Mouse (Mus musculus) cortical plate, adult 2 months (tissue): ENCODE results near the gene Frmpd2. TPM values are rescaled to one million over a fixed set of nuclear protein-coding genes. Genes with fewer than 3 reads are reported as not detected.
A peak's percentile ranks its signal among the peaks of the same experiment; 100 is the strongest.

Experiments
- H3K27ac ChIP-seq: fragments of 200-500 bp; 2 replicates; pipeline ENCODE4 v1.5.1; 2012; ENCODE audit warnings: low read length, control low read depth, inconsistent platforms; ENCODE audit not compliant: insufficient read depth
- H3K4me1 ChIP-seq: fragments of 200-500 bp; 2 replicates; pipeline ENCODE4 v1.6.1; 2011; ENCODE audit warnings: low read length; ENCODE audit not compliant: control insufficient read depth, insufficient read depth
- H3K4me3 ChIP-seq: fragments of 200-500 bp; 2 replicates; pipeline ENCODE4 v1.5.1; 2011; ENCODE audit warnings: mild to moderate bottlenecking, low read length, control low read depth; ENCODE audit not compliant: insufficient read depth
- CTCF ChIP-seq: fragments of 200-500 bp; IDR thresholded peaks from 2 replicates; pipeline ENCODE4 v1.5.1; 2011; ENCODE audit warnings: mild to moderate bottlenecking, control low read depth, low read length; ENCODE audit not compliant: insufficient read depth; ENCODE audit errors: extremely low read depth
- POLR2A ChIP-seq: fragments of 200-500 bp; IDR thresholded peaks from 2 replicates; pipeline ENCODE4 v1.6.1; 2011; ENCODE audit warnings: mild to moderate bottlenecking, low read length, control low read depth; ENCODE audit not compliant: insufficient read depth; ENCODE audit errors: extremely low read depth
- polyA plus RNA-seq: library from polyadenylated mRNA; depleted of rRNA; stranded (reverse); fragments of >200 nt; gene quantifications from 2 replicates; pipeline ENCODE4 v1.2.3, GENCODE M21; 2012; rRNA removed

Frmpd2 gene
- polyA plus RNA-seq, 1 experiment, result 1.0 TPM

GRCm38 (mm10) chr14:33579771-33580484 is 108.4 kb downstream of the Frmpd2 start:
- no peak for TF ChIP-seq POLR2A
- TF ChIP-seq CTCF, result peak; percentile 34; the same call in 1 of the 2 replicates
- Histone ChIP-seq H3K27ac (no peak overlapping the region), H3K4me1 (no peaks in the 10 kb centered on the region), H3K4me3 (no peak overlapping the region)

- H3K27ac ChIP-seq, result no peak within 1 kb of the TSS
- no peak within 1 kb of the TSS for H3K4me3 ChIP-seq
- H3K4me1 ChIP-seq, result no peaks in the 10 kb centered on the region
- TF ChIP-seq POLR2A (no peak), CTCF (0 out of 2 replicates have a peak, but pooled peaks have one; percentile 8)
Measured at GRCm38 (mm10) chr14:33588951-33589350, 117.5 kb downstream of the Frmpd2 start, which contains the start of gene Ptpn20. Gene Ptpn20 (plus strand): TSS chr14:33589207.

GRCm38 (mm10) chr14:33598376-33599130 is 127.1 kb downstream of the Frmpd2 start:
- TF ChIP-seq POLR2A, result no peak
- no peak for TF ChIP-seq CTCF
- Histone ChIP-seq H3K4me3 (no peak overlapping the region), H3K4me1 (no peaks in the 10 kb centered on the region), H3K27ac (no peak overlapping the region)

GRCm38 (mm10) chr14:33607431-33607830 is 135.9 kb downstream of the Frmpd2 start:
- TF ChIP-seq POLR2A (no peak), CTCF (no peak)
- no peaks in the 10 kb centered on the region for H3K4me1 ChIP-seq
- no peak overlapping the region for H3K27ac ChIP-seq
- H3K4me3 ChIP-seq, result peak overlapping the region; percentile 13; the same call in 1 of the 2 replicates

Other genes with a start within 250 kb of the Frmpd2 start
- 62.8 and 63.3 TPM in 2 replicates for gene Mapk8, start 24.5 kb upstream of the Frmpd2 start, polyA plus RNA-seq
- 0.17 and 0.32 TPM in 2 replicates for gene Ptpn20, start 117.5 kb downstream of the Frmpd2 start, polyA plus RNA-seq